Mouse (Mus musculus) hindlimb bud, embryonic 11.5 days (tissue): ENCODE measurements around the gene Hps1.

Source experiments
- DNase-seq: peaks from one replicate; pipeline ENCODE4 v3.0.0-alpha.2; 2012; ENCODE audit warnings: low read depth, low spot score; ENCODE audit errors: extremely low spot score

Gene Hps1

GRCm38 (mm10) chr19:42755148-42755870, 24.5 kb downstream of the Hps1 start:
- no peak for DNase-seq

GRCm38 (mm10) chr19:42753141-42753917, 26.4 kb downstream of the Hps1 start:
- no peak for DNase-seq

- DNase-seq: peak; percentile 22
These were observed 27.3 kb downstream of the Hps1 start, which contains the start of gene Pyroxd2 for GRCm38 (mm10) chr19:42752363-42752931. Gene Pyroxd2 (minus strand): TSS chr19:42752775.

- no peak for DNase-seq
These were observed 29.6 kb downstream of the Hps1 start for GRCm38 (mm10) chr19:42750196-42750595.

- DNase-seq: no peak
These were observed 33.1 kb downstream of the Hps1 start for GRCm38 (mm10) chr19:42746702-42747101.

GRCm38 (mm10) chr19:42745869-42746224, 33.9 kb downstream of the Hps1 start:
- no peak for DNase-seq

- DNase-seq: no peak
These were observed 34.5 kb downstream of the Hps1 start for GRCm38 (mm10) chr19:42745084-42745868.

GRCm38 (mm10) chr19:42744162-42744586, 35.6 kb downstream of the Hps1 start:
- no peak for DNase-seq

- no peak for DNase-seq
These were observed 36.5 kb downstream of the Hps1 start for GRCm38 (mm10) chr19:42743261-42743660.

- DNase-seq: no peak
These were observed 37.9 kb downstream of the Hps1 start for GRCm38 (mm10) chr19:42741884-42742283.

GRCm38 (mm10) chr19:42740163-42740899, 39.4 kb downstream of the Hps1 start:
- no peak for DNase-seq

- no peak for DNase-seq
These were observed 40.0 kb downstream of the Hps1 start for GRCm38 (mm10) chr19:42739734-42740133.

- DNase-seq: no peak
These were observed 42.0 kb downstream of the Hps1 start for GRCm38 (mm10) chr19:42737753-42738152.

- no peak for DNase-seq
These were observed 44.8 kb downstream of the Hps1 start for GRCm38 (mm10) chr19:42734982-42735381.

- no peak for DNase-seq
These were observed 52.4 kb downstream of the Hps1 start for GRCm38 (mm10) chr19:42727424-42727823.

GRCm38 (mm10) chr19:42726766-42727165, 53.0 kb downstream of the Hps1 start:
- no peak for DNase-seq

GRCm38 (mm10) chr19:42725973-42726350, 53.8 kb downstream of the Hps1 start:
- DNase-seq: no peak

GRCm38 (mm10) chr19:42725056-42725972, 54.5 kb downstream of the Hps1 start:
- DNase-seq: no peak

- DNase-seq: no peak
These were observed 56.5 kb downstream of the Hps1 start for GRCm38 (mm10) chr19:42723302-42723701.
